12 mouse cellular contexts compared by ENCODE assay signal in genomic region chr11:117119723-117120122, GRCm38 (mm10). TPM values are rescaled to one million over a fixed set of nuclear protein-coding genes. Genes with fewer than 3 reads are reported as not detected.
A peak's percentile ranks its signal among the peaks of the same experiment; 100 is the strongest.
DNase-seq lines count a peak whose midpoint lies in the region; ATAC-seq and TF ChIP-seq lines count a peak whose summit lies in the region.
"Had no signal": no experiment of that assay in that cellular context is flagged by ENCODE, and none has a peak within 500 bp of the region (broad histone marks: within the 10 kb centered on the region; RNA-seq: fewer than 3 reads in every experiment).

No protein-coding gene starts in this region.

- no peak overlapping the region for H3K4me3 ChIP-seq in heart, embryonic 11.5 days (ENCODE audit: low read depth, low read length)
- H3K4me3 ChIP-seq in liver, postnatal 0 days (ENCODE audit: low read depth, low read length) = no peak overlapping the region
- no peak overlapping the region for H3K4me3 ChIP-seq in embryonic facial prominence, embryonic 13.5 days
- H3K4me3 ChIP-seq in stomach, embryonic 16.5 days (replicated peaks; ENCODE audit: low read length) = no peak overlapping the region
- H3K4me3 ChIP-seq: hindbrain, embryonic 15.5 days; liver, embryonic 15.5 days had no signal

- no peak for TF ChIP-seq EP300 in liver, postnatal 0 days (IDR thresholded peaks at IDR 0.05; ENCODE audit: low read depth)

- H3K9me3 ChIP-seq in heart, embryonic 11.5 days (replicated peaks; ENCODE audit: control insufficient read depth, low read length) = no peaks in the 10 kb centered on the region
- no peaks in the 10 kb centered on the region for H3K9me3 ChIP-seq in liver, postnatal 0 days (ENCODE audit: low read length)
- H3K9me3 ChIP-seq in embryonic facial prominence, embryonic 13.5 days = no peaks in the 10 kb centered on the region
- no peaks in the 10 kb centered on the region for H3K9me3 ChIP-seq in stomach, embryonic 16.5 days (replicated peaks; ENCODE audit: control insufficient read depth, low read length)
- H3K9me3 ChIP-seq: hindbrain, embryonic 15.5 days; liver, embryonic 15.5 days had no signal

- DNase-seq in heart, postnatal 4 days = no peak
- no peak for DNase-seq in liver, postnatal 0 days
- DNase-seq in liver = no peak
- no peak for DNase-seq in adrenal gland, adult 8-10 months
- no peak for DNase-seq in urinary bladder, adult 2 months (ENCODE audit: low spot score)
- DNase-seq: retina, postnatal 1 day had no signal

- no peak for TF ChIP-seq CTCF in liver, postnatal 0 days (IDR thresholded peaks at IDR 0.05; ENCODE audit: low read depth)

- peak overlapping the region; percentile 29 for H3K4me2 ChIP-seq in heart, embryonic 11.5 days
- H3K4me2 ChIP-seq in liver, postnatal 0 days (ENCODE audit: low read depth, low read length) = no peak overlapping the region
- peak overlapping the region; percentile 0; the same call in 1 of the 2 replicates for H3K4me2 ChIP-seq in embryonic facial prominence, embryonic 13.5 days
- H3K4me2 ChIP-seq in stomach, embryonic 16.5 days (ENCODE audit: low read depth, low read length) = 0 out of 2 replicates have a peak overlapping the region, but pooled peaks have one; percentile 9
- H3K4me2 ChIP-seq: liver, embryonic 15.5 days had no signal

- peaks cover 3% of the 10 kb centered on the region; the same call in 1 of the 2 replicates for H3K36me3 ChIP-seq in heart, embryonic 11.5 days (ENCODE audit: control insufficient read depth, insufficient read depth, low read length)
- peaks cover 12% of the 10 kb centered on the region; the same call in 1 of the 2 replicates for H3K36me3 ChIP-seq in liver, postnatal 0 days (replicated peaks; ENCODE audit: insufficient read depth, low read length)
- peaks cover 21% of the 10 kb centered on the region for H3K36me3 ChIP-seq in embryonic facial prominence, embryonic 13.5 days
- H3K36me3 ChIP-seq in stomach, embryonic 16.5 days (ENCODE audit: control insufficient read depth, insufficient read depth, low read length) = no peaks in the 10 kb centered on the region

- 0 out of 2 replicates have a peak overlapping the region, but pooled peaks have one; percentile 36 for H3K9ac ChIP-seq in heart, embryonic 11.5 days (ENCODE audit: low read depth, low read length)
- H3K9ac ChIP-seq in liver, postnatal 0 days (replicated peaks) = no peak overlapping the region
- no peak overlapping the region for H3K9ac ChIP-seq in embryonic facial prominence, embryonic 13.5 days
- peak overlapping the region; percentile 58 for H3K9ac ChIP-seq in stomach, embryonic 16.5 days (ENCODE audit: low read length)
- H3K9ac ChIP-seq: hindbrain, embryonic 15.5 days; liver, embryonic 15.5 days had no signal

- H3K4me1 ChIP-seq in heart, embryonic 11.5 days (ENCODE audit: control insufficient read depth, insufficient read depth, low read length) = peaks cover 80% of the 10 kb centered on the region
- peaks cover 25% of the 10 kb centered on the region for H3K4me1 ChIP-seq in liver, postnatal 0 days (ENCODE audit: insufficient read depth)
- H3K4me1 ChIP-seq in embryonic facial prominence, embryonic 13.5 days = peaks cover 87% of the 10 kb centered on the region
- peaks cover 55% of the 10 kb centered on the region for H3K4me1 ChIP-seq in stomach, embryonic 16.5 days (ENCODE audit: control insufficient read depth, insufficient read depth, low read length)

- no peaks in the 10 kb centered on the region for H3K27me3 ChIP-seq in heart, embryonic 11.5 days (ENCODE audit: control insufficient read depth, insufficient read depth, low read length)
- H3K27me3 ChIP-seq in liver, postnatal 0 days (ENCODE audit: insufficient read depth, low read length) = no peaks in the 10 kb centered on the region
- no peaks in the 10 kb centered on the region for H3K27me3 ChIP-seq in embryonic facial prominence, embryonic 13.5 days
- H3K27me3 ChIP-seq in stomach, embryonic 16.5 days (ENCODE audit: control insufficient read depth, insufficient read depth, low read length) = no peaks in the 10 kb centered on the region
- H3K27me3 ChIP-seq: hindbrain, embryonic 15.5 days; liver, embryonic 15.5 days had no signal

- no peak for ATAC-seq in heart, embryonic 11.5 days (replicated peaks; ENCODE audit: insufficient number of reproducible peaks, low FRiP score, low TSS enrichment)
- no peak for ATAC-seq in liver, postnatal 0 days
- no peak for ATAC-seq in embryonic facial prominence, embryonic 13.5 days (ENCODE audit: insufficient number of reproducible peaks, insufficient read depth, low FRiP score, low TSS enrichment, low read depth)
- ATAC-seq in stomach, embryonic 16.5 days (ENCODE audit: insufficient read depth, low FRiP score) = no peak
- ATAC-seq: forebrain, embryonic 14.5 days had no signal

- peak overlapping the region; percentile 85; the same call in 1 of the 2 replicates for H3K27ac ChIP-seq in heart, embryonic 11.5 days (ENCODE audit: low read depth, low read length)
- H3K27ac ChIP-seq in liver, postnatal 0 days (ENCODE audit: low read depth) = 0 out of 2 replicates have a peak overlapping the region, but pooled peaks have one; percentile 18
- no peak overlapping the region for H3K27ac ChIP-seq in embryonic facial prominence, embryonic 13.5 days
- peak overlapping the region; percentile 30; the same call in 1 of the 2 replicates for H3K27ac ChIP-seq in stomach, embryonic 16.5 days (ENCODE audit: low read length)
- H3K27ac ChIP-seq: liver, embryonic 15.5 days had no signal

- WGBS in heart, embryonic 11.5 days (ENCODE audit: insufficient replicate concordance) = 37% methylated on average over 5 of the region's 5 CpGs
- WGBS in liver, postnatal 0 days (ENCODE audit: insufficient replicate concordance) = 68% methylated on average over 5 of the region's 5 CpGs
- WGBS in embryonic facial prominence, embryonic 13.5 days = 29% methylated on average over 5 of the region's 5 CpGs
- 47% methylated on average over 5 of the region's 5 CpGs for WGBS in stomach, embryonic 16.5 days

RNA-seq across cellular contexts. Expression of gene Sec14l1, which starts 4.8 kb away (rescaled TPM):
- 32.6 and 39.4 TPM in 2 replicates for polyA plus RNA-seq in heart, embryonic 11.5 days (2014; fragmentation: Nextera tagmentation; extraction: Ambion mirVana)
- total RNA-seq in heart, postnatal 4 days (2021) = 10 to 100 TPM; 78.4 to 81.7 TPM
- 8.2 and 9.2 TPM in 2 replicates for polyA plus RNA-seq in liver, postnatal 0 days (2015; fragmentation: Nextera tagmentation; extraction: Ambion mirVana)
- 44.3 and 47.3 TPM in 2 replicates for polyA plus RNA-seq in embryonic facial prominence, embryonic 13.5 days (2015; fragmentation: Nextera tagmentation; extraction: Ambion mirVana)
- polyA plus RNA-seq in stomach, embryonic 16.5 days (2015; fragmentation: Nextera tagmentation; extraction: Ambion mirVana) = 61.7 and 62.5 TPM in 2 replicates
- 100 to 1,000 TPM; 138 to 170 (median 166) TPM for total RNA-seq in adrenal gland, adult 8-10 months (2022)
- polyA plus RNA-seq in urinary bladder, adult 2 months (2012; rRNA removed) = 65.1 and 67.2 TPM in 2 replicates

Comparison
In these comparisons a context has a peak if more than half of its experiments do, and no peak if none do; other contexts are left out.
1. H3K9ac ChIP-seq: peak in heart, embryonic 11.5 days (single experiment) and stomach, embryonic 16.5 days (single experiment); none in liver, postnatal 0 days (single experiment) and embryonic facial prominence, embryonic 13.5 days (single experiment).